Mouse (Mus musculus) limb, embryonic 14.5 days (tissue): Measurements from ENCODE around the gene Osbp2. TPM values are rescaled to one million over a fixed set of nuclear protein-coding genes. Genes with fewer than 3 reads are reported as not detected.

ENCODE experiments used
- ATAC-seq: fragments of 200-750 bp; cut with Nextera tagmentation; 2 replicates; pipeline ENCODE4 v1.8.0; 2017; ENCODE audit warnings: low read depth, moderate number of reproducible peaks, moderate TSS enrichment; ENCODE audit not compliant: low FRiP score
- DNase-seq: peaks from one replicate; pipeline ENCODE4 v3.0.0-alpha.2; 2015; ENCODE audit warnings: low spot score
- H3K27ac ChIP-seq: fragments of 300-500 bp; sonication (generic); replicated peaks from 2 replicates; pipeline ENCODE4 v1.5.1; 2014; ENCODE audit warnings: low read depth, mild to moderate bottlenecking, low read length, moderate library complexity, mixed read lengths
- H3K27me3 ChIP-seq: fragments of 300-500 bp; sonication (generic); 2 replicates; pipeline ENCODE4 v1.6.1; 2014; ENCODE audit warnings: low read length, mixed read lengths; ENCODE audit not compliant: control insufficient read depth, insufficient read depth
- H3K36me3 ChIP-seq: fragments of 300-500 bp; sonication (generic); 2 replicates; pipeline ENCODE4 v1.6.1; 2014; ENCODE audit warnings: mild to moderate bottlenecking, low read length, moderate library complexity, mixed read lengths; ENCODE audit not compliant: control insufficient read depth, insufficient read depth
- H3K4me1 ChIP-seq: fragments of 300-500 bp; sonication (generic); 2 replicates; pipeline ENCODE4 v1.6.1; 2014; ENCODE audit warnings: antibody characterized with exemption, low read length, mixed read lengths; ENCODE audit not compliant: control insufficient read depth, insufficient read depth
- H3K4me2 ChIP-seq: fragments of 300-500 bp; sonication (generic); replicated peaks from 2 replicates; pipeline ENCODE4 v1.6.1; 2014; ENCODE audit warnings: low read depth, mild to moderate bottlenecking, low read length, moderate library complexity; ENCODE audit not compliant: severe bottlenecking
- H3K4me3 ChIP-seq: fragments of 300-500 bp; sonication (generic); replicated peaks from 2 replicates; pipeline ENCODE4 v1.5.1; 2014; ENCODE audit warnings: low read length
- H3K9ac ChIP-seq: fragments of 300-500 bp; sonication (generic); 2 replicates; pipeline ENCODE4 v1.6.1; 2014; ENCODE audit warnings: mild to moderate bottlenecking, low read depth, low read length, moderate library complexity; ENCODE audit not compliant: severe bottlenecking
- H3K9me3 ChIP-seq: fragments of 300-500 bp; sonication (generic); 2 replicates; pipeline ENCODE4 v1.6.1; 2016; ENCODE audit warnings: low read length; ENCODE audit not compliant: control insufficient read depth
- POLR2A ChIP-seq: fragments of 200-500 bp; IDR thresholded peaks from 2 replicates; pipeline ENCODE4 v1.8.0; 2012; ENCODE audit warnings: inconsistent platforms, mild to moderate bottlenecking, moderate library complexity, borderline replicate concordance; ENCODE audit not compliant: insufficient read depth, insufficient read length; ENCODE audit errors: extremely low read depth
- WGBS: fragments of 180-500 bp; shearing (Covaris S2); extraction: QIAGEN DNeasy Blood & Tissue Kit; methylation state at CpG from one replicate; pipeline ENCODE4 v1.1.7; 2014; 5-methylcytosine and 5-hydroxymethylcytosine counted together
- polyA plus RNA-seq, 2 experiments: library from polyadenylated mRNA; depleted of rRNA in 1 of 2; stranded (reverse) in 1 of 2; unstranded in 1 of 2; fragments of >200 nt; fragmentation: Nextera tagmentation in 1 of 2; extraction: Ambion mirVana in 1 of 2; gene quantifications; 2 replicates each; pipeline versions ENCODE4 v1.2.1 to v1.2.3; 2012 to 2014

Gene Osbp2
- polyA plus RNA-seq, 2 experiments = 0.77 to 1.5 TPM

DNA sequence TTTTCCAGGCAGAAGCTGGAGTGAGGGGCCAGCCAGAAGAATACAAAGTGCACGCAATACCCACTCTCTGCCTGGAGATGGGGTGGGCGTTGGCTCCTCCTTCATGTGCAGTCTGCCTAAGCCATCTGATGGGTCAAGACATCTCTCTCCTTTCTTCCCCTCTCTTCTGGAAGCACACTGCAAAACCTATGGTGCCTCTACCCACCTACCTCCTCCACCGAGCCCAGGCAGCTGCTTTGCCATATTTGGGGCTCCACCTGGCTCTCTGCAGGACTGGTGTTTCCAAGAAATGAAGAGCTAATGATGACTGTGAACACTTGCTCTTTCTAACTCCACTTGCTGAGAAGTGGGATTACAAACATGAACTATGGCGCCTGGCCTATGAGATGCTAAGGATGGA, 132.2 kb downstream of the Osbp2 start:
- WGBS = 80% methylated on average over 4 of the region's 4 CpGs
- TF ChIP-seq POLR2A = no peak
- H3K9me3 ChIP-seq = no peaks in the 10 kb centered on the region
- H3K4me2 ChIP-seq = no peak overlapping the region
- H3K4me1 ChIP-seq = no peaks in the 10 kb centered on the region
- ATAC-seq (no peak), DNase-seq (no peak)
- H3K27ac ChIP-seq = no peak overlapping the region
- no peak overlapping the region for H3K9ac ChIP-seq
- H3K36me3 ChIP-seq = no peaks in the 10 kb centered on the region
- H3K27me3 ChIP-seq = no peaks in the 10 kb centered on the region
- no peak overlapping the region for H3K4me3 ChIP-seq

GRCm38 (mm10) chr11:3727438-3728105, 136.1 kb downstream of the Osbp2 start:
- Histone ChIP-seq H3K27ac (no peak overlapping the region), H3K27me3 (no peaks in the 10 kb centered on the region), H3K36me3 (no peaks in the 10 kb centered on the region), H3K4me3 (no peak overlapping the region), H3K4me2 (no peak overlapping the region), H3K4me1 (no peaks in the 10 kb centered on the region), H3K9me3 (no peaks in the 10 kb centered on the region), H3K9ac (no peak overlapping the region)
- DNase-seq = no peak
- WGBS = 64% methylated on average over 9 of the region's 9 CpGs
- TF ChIP-seq POLR2A = no peak
- no peak for ATAC-seq

DNA sequence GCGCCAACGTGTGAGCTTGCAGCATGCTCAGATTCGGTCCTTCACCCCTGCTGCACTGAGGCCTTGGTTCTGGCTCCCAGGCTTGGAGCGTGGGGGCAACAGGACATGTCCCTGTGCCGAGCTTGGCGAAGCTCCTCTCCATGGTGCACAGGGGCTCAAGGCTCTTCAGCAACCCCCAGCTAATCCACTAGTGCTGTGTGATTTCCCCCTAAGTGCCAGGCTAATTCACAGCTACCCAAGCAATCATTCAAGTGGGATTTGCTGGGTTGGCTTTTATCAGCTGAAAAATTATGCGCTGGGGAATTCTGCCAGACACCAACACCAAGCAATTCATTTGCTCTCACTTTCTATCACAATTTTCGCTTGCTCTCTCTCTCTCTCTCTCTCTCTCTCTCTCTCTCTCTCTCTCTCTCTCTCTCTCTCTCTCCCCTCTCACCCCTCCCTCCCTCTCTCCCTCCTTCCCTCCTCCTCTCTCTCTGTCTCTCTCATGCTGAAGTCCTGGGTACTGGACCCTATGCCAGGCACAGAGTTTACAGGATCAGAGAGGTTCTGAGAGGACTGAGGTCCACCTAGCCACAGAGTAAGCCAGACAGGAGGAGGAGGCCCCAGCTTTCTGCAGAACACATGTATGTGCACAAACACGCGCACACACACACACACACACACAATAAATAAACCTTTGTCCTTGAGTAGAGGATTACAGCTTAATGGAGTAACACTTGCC, 138.2 kb downstream of the Osbp2 start:
- no peak for DNase-seq
- Histone ChIP-seq H3K9me3 (no peaks in the 10 kb centered on the region), H3K9ac (no peak overlapping the region), H3K4me1 (no peaks in the 10 kb centered on the region), H3K36me3 (no peaks in the 10 kb centered on the region), H3K4me2 (no peak overlapping the region), H3K27ac (no peak overlapping the region), H3K4me3 (no peak overlapping the region), H3K27me3 (no peaks in the 10 kb centered on the region)
- 55% methylated on average over 10 of the region's 10 CpGs for WGBS
- TF ChIP-seq POLR2A = no peak
- ATAC-seq = no peak

DNA sequence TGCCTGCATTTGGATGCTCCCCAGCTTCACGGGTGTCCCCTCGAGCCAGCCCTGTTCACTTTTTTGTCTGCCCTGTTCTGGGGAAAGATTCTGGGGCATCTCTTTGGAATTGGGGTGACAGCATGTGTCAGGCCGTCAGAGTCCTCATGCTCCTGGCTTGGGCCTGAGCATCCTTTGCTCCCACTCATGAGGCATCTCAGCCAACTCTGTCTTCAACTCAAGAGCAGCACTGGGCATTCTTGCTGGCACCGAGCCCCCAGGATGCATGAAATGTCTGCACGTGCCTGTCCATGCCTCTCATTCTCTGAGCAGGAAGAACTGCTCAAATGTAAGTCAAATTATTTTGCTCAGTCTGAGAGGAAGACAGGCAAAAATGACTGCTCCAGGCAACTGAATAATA, 139.0 kb downstream of the Osbp2 start:
- Histone ChIP-seq H3K36me3 (no peaks in the 10 kb centered on the region), H3K27me3 (no peaks in the 10 kb centered on the region), H3K4me2 (no peak overlapping the region), H3K9ac (no peak overlapping the region), H3K4me1 (no peaks in the 10 kb centered on the region), H3K27ac (no peak overlapping the region), H3K9me3 (no peaks in the 10 kb centered on the region), H3K4me3 (no peak overlapping the region)
- DNase-seq (no peak), ATAC-seq (no peak)
- no peak for TF ChIP-seq POLR2A
- WGBS = 70% methylated on average over 5 of the region's 5 CpGs

GRCm38 (mm10) chr11:3723910-3724309, 139.8 kb downstream of the Osbp2 start:
- Histone ChIP-seq H3K4me1 (no peaks in the 10 kb centered on the region), H3K9me3 (no peaks in the 10 kb centered on the region), H3K4me3 (no peak overlapping the region), H3K9ac (no peak overlapping the region), H3K4me2 (no peak overlapping the region), H3K27me3 (no peaks in the 10 kb centered on the region), H3K27ac (no peak overlapping the region), H3K36me3 (no peaks in the 10 kb centered on the region)
- ATAC-seq = no peak
- DNase-seq = no peak
- TF ChIP-seq POLR2A = no peak
- 76% methylated on average over 4 of the region's 4 CpGs for WGBS
